Mouse (Mus musculus) gastrocnemius, adult 2 months (tissue): ENCODE measurements around the gene Nat14. TPM values are rescaled to one million over a fixed set of nuclear protein-coding genes. Genes with fewer than 3 reads are reported as not detected.

Experiments used
- DNase-seq: peaks from one replicate; pipeline ENCODE4 v3.0.0; 2022
- H3K27ac ChIP-seq: fragments of 200-600 bp; 2 replicates; pipeline ENCODE4 v1.8.1; 2022; ENCODE audit warnings: mild to moderate bottlenecking
- H3K4me3 ChIP-seq: fragments of 200-600 bp; 2 replicates; pipeline ENCODE4 v1.8.1; 2022; ENCODE audit warnings: mild to moderate bottlenecking, moderate library complexity
- CTCF ChIP-seq: fragments of 200-600 bp; IDR thresholded peaks from 2 replicates; pipeline ENCODE4 v1.8.1; 2022; ENCODE audit warnings: antibody characterized with exemption, mild to moderate bottlenecking, moderate library complexity
- intact Hi-C: fragments of 180-260 bp; cut with DNase I; formaldehyde crosslinking; loops from one replicate; pipeline ENCODE4 v1.15.1; 2025
- total RNA-seq, 2 experiments: library from RNA; stranded (reverse); gene quantifications; 2 replicates each; pipeline ENCODE4 v1.2.3; 2021

Nat14 gene
- total RNA-seq, 2 experiments from 2014 or later, result 2.7 to 5.9 TPM

DNA sequence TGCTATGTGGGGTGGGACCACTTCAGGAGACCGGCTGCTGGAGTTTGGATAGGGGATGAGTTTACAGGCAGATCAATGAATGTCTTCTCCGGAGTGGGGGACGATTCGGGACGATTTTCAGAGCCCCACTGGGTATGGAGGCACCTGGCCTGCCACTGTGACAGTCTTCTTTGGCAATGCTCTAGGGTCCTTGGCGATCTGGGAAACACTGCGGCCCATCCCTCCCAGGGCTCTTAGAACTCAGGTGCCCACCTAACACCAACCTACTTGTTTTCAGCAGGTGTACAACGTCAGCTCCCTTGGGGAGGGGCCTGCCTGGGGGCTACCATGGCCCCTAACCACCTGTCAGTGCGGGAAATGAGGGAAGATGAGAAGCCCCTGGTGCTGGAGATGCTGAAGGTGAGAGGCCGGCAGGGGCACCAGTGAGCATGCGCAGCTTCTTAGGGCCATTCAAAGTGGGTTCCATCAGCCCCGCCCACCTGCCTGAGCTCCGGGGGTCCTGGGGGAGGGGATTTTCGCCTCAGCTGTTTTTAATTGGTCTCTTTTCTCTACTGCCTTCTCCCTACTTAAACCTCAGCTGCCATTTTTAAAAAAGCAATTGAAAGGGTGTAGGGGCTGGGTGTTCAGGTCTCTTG is 1.2 kb downstream of the Nat14 start:
- peak overlapping the region; percentile 74 for H3K4me3 ChIP-seq
- peak; percentile 49 for TF ChIP-seq CTCF
- H3K27ac ChIP-seq, result peak overlapping the region; percentile 84
- DNase-seq, result peak; percentile 57
- intact Hi-C loops, result no loop called here

- peak overlapping the region; percentile 74 for H3K4me3 ChIP-seq
- intact Hi-C loops, result no loop called here
- peak overlapping the region; percentile 84 for H3K27ac ChIP-seq
- peak; percentile 73 for DNase-seq
- TF ChIP-seq CTCF, result peak; percentile 55
These were observed 1.9 kb downstream of the Nat14 start for GRCm38 (mm10) chr7:4923586-4924364.

- peak overlapping the region; percentile 84 for H3K27ac ChIP-seq
- DNase-seq, result no peak
- peak overlapping the region; percentile 74 for H3K4me3 ChIP-seq
- TF ChIP-seq CTCF, result no peak
- intact Hi-C loops, result no loop called here
These were observed 2.7 kb downstream of the Nat14 start for GRCm38 (mm10) chr7:4924483-4924882.

- peak overlapping the region; percentile 86 for H3K27ac ChIP-seq
- peak overlapping the region; percentile 74 for H3K4me3 ChIP-seq
- DNase-seq, result peak; percentile 74
- intact Hi-C loops, result no loop called here
- TF ChIP-seq CTCF, result no peak
These were observed 3.1 kb downstream of the Nat14 start for GRCm38 (mm10) chr7:4924891-4925301.

- Histone ChIP-seq H3K27ac (peak within 1 kb of the TSS; percentile 86), H3K4me3 (peak within 1 kb of the TSS; percentile 74)
- intact Hi-C loops, result no loop called here
- TF ChIP-seq CTCF, result no peak
- DNase-seq, result peak; percentile 82
These were observed 3.9 kb downstream of the Nat14 start, which contains the start of gene Ssc5d for GRCm38 (mm10) chr7:4925441-4926381. Gene Ssc5d, plus strand, starts transcription at chr7:4925785.

- intact Hi-C loops, result no loop called here
- DNase-seq, result no peak
- Histone ChIP-seq H3K4me3 (peak overlapping the region; percentile 57), H3K27ac (peak overlapping the region; percentile 86)
- no peak for TF ChIP-seq CTCF
These were observed 5.0 kb downstream of the Nat14 start for GRCm38 (mm10) chr7:4926849-4927248.

GRCm38 (mm10) chr7:4927711-4928110 is 5.9 kb downstream of the Nat14 start:
- intact Hi-C loops, result no loop called here
- no peak for DNase-seq
- peak overlapping the region; percentile 57 for H3K4me3 ChIP-seq
- peak overlapping the region; percentile 86 for H3K27ac ChIP-seq
- no peak for TF ChIP-seq CTCF

DNA sequence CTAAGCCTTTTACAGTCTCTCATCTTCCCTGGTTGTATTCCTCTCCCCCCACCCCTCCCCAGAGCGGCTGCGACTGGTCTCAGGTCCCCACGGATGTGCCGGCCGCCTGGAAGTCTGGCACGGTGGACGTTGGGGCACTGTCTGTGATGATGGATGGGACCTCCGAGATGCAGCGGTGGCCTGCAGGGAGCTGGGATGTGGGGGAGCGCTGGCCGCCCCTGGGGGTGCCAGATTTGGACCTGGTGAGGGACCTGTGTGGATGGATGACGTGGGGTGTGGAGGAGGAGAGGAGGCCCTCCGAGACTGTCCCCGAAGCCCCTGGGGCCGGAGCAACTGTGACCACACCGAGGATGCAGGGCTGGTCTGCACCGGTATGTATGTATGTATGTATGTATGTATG is 6.5 kb downstream of the Nat14 start:
- H3K27ac ChIP-seq, result peak overlapping the region; percentile 86; the same call in 1 of the 2 replicates
- DNase-seq, result no peak
- intact Hi-C loops, result no loop called here
- TF ChIP-seq CTCF, result no peak
- peak overlapping the region; percentile 57 for H3K4me3 ChIP-seq

- H3K27ac ChIP-seq, result no peak overlapping the region
- DNase-seq, result no peak
- no peak overlapping the region for H3K4me3 ChIP-seq
- intact Hi-C loops, result no loop called here
- TF ChIP-seq CTCF, result no peak
These were observed 11.3 kb downstream of the Nat14 start for GRCm38 (mm10) chr7:4933103-4933502.

DNA sequence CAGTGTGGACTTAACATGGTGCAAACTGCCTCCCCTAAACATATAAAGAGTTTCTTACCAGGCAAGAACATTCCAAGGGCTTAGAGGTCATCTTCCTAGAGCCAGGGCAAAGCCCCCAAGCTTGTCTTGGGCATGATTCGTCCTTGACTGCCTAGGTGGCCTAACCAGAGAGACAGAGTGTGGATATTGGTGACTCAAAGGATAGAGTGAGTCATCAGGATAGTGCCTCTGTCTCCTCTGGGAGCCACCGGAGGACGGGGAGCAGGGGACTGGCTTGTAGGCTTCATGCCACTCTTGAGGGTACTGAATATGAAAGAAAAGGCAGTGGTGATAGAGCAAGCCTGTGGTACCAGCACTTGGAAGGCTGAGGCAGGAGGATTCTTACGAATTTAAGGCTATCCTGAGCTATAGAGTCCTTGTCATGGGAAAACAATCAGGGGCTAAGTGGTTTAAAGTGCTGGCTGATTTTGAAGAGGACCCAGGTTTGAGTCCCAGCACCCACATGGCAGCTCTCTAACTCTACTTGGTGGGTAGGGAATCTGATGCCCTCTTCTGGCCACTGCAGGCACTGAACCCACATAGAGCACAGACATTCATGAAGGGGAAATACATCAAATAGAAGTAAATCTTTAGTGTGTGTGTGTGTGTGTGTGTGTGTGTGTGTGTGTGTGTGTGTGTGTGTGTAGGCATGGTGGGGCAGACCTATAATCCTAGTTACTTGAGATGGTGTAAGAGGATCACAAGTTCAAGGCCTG is 12.5 kb downstream of the Nat14 start:
- intact Hi-C loops, result no loop called here
- Histone ChIP-seq H3K4me3 (no peak overlapping the region), H3K27ac (no peak overlapping the region)
- no peak for DNase-seq
- peak; percentile 27; the same call in 1 of the 2 replicates for TF ChIP-seq CTCF

DNA sequence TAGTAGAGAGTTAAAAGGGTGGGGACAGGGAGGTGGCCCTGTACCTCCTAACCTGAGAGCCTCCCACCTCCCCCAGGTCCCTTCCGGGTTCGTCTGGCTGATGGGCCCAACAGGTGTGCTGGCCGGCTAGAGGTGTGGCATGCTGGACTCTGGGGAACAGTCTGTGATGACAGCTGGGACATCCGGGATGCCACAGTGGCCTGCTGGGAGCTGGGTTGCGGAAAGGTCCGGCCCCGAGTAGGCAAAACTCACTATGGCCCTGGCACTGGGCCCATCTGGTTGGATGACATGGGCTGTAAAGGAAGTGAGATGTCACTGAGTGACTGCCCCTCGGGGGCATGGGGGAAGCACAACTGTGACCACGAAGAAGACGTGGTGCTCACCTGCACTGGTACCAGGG is 15.0 kb downstream of the Nat14 start:
- no peak overlapping the region for H3K4me3 ChIP-seq
- TF ChIP-seq CTCF, result no peak
- no peak overlapping the region for H3K27ac ChIP-seq
- no peak for DNase-seq
- intact Hi-C loops, result no loop called here

DNA sequence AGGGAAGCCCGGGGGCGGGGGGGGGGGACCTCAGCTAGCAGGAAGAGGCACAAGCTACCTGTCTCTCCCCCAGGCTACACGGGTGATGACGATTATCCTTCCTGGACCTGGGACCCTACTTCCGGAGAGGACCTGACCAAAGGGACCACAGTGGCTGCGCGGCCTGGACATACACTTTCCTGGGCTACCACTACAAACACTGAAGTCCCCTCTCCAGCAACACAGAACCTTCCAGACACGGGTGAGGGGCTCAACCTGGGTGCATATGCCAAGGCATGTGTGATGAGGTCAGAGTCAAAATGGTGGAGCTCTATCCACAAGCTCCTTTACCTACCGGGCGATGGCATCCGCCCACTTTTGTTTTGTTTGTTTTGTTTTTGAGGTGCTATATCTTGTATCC is 15.6 kb downstream of the Nat14 start:
- TF ChIP-seq CTCF, result no peak
- Histone ChIP-seq H3K4me3 (no peak overlapping the region), H3K27ac (no peak overlapping the region)
- DNase-seq, result no peak
- intact Hi-C loops, result no loop called here
